Mouse (Mus musculus): ENCODE measurements around the gene Nudt4. TPM values are rescaled to one million over a fixed set of nuclear protein-coding genes. Genes with fewer than 3 reads are reported as not detected.

Nudt4 gene
- polyA plus RNA-seq (2014; fragmentation: Nextera tagmentation; extraction: Ambion mirVana) = 97.8 and 143 TPM in 2 replicates

GRCm38 (mm10) chr10:95563851-95564845 lies at the start of gene Nudt4:
Gene Nudt4 (minus strand): TSS chr10:95564146.
- Histone ChIP-seq H3K4me3 (ENCODE audit: low read length) (peak within 1 kb of the TSS; percentile 92), H3K27me3 (ENCODE audit: control insufficient read depth, insufficient read depth, low read length) (no peaks in the 10 kb centered on the region), H3K36me3 (ENCODE audit: control insufficient read depth, insufficient read depth, low read length) (peaks cover 2% of the 10 kb centered on the region; the same call in 1 of the 2 replicates), H3K4me1 (ENCODE audit: control insufficient read depth, insufficient read depth, low read length) (peaks cover 24% of the 10 kb centered on the region), H3K9me3 (ENCODE audit: control insufficient read depth, low read length) (no peaks in the 10 kb centered on the region), H3K27ac (ENCODE audit: low read depth, low read length) (peak within 1 kb of the TSS; percentile 90), H3K9ac (ENCODE audit: low read depth, low read length) (peak within 1 kb of the TSS; percentile 96), H3K4me2 (replicated peaks; ENCODE audit: low read depth, low read length) (peak within 1 kb of the TSS; percentile 70)
- peak; percentile 91 for ATAC-seq (ENCODE audit: low FRiP score, low TSS enrichment)
- 2% methylated on average over 71 of the region's 97 CpGs for WGBS

- Histone ChIP-seq H3K4me3 (ENCODE audit: low read length) (no peak overlapping the region), H3K27me3 (ENCODE audit: control insufficient read depth, insufficient read depth, low read length) (no peaks in the 10 kb centered on the region), H3K36me3 (ENCODE audit: control insufficient read depth, insufficient read depth, low read length) (no peaks in the 10 kb centered on the region), H3K9ac (ENCODE audit: low read depth, low read length) (no peak overlapping the region), H3K4me2 (replicated peaks; ENCODE audit: low read depth, low read length) (no peak overlapping the region), H3K9me3 (ENCODE audit: control insufficient read depth, low read length) (no peaks in the 10 kb centered on the region), H3K27ac (ENCODE audit: low read depth, low read length) (no peak overlapping the region), H3K4me1 (ENCODE audit: control insufficient read depth, insufficient read depth, low read length) (peaks cover 15% of the 10 kb centered on the region; the same call in 1 of the 2 replicates)
- 26% methylated on average over 10 of the region's 10 CpGs for WGBS
- peak; percentile 37; the same call in 1 of the 2 replicates for ATAC-seq (ENCODE audit: low FRiP score, low TSS enrichment)
Observed at GRCm38 (mm10) chr10:95611331-95611721, 47.4 kb upstream of the Nudt4 start.

GRCm38 (mm10) chr10:95610666-95611330 lies 46.9 kb upstream of the Nudt4 start:
- Histone ChIP-seq H3K27me3 (ENCODE audit: control insufficient read depth, insufficient read depth, low read length) (no peaks in the 10 kb centered on the region), H3K4me1 (ENCODE audit: control insufficient read depth, insufficient read depth, low read length) (peaks cover 15% of the 10 kb centered on the region; the same call in 1 of the 2 replicates), H3K36me3 (ENCODE audit: control insufficient read depth, insufficient read depth, low read length) (no peaks in the 10 kb centered on the region), H3K9me3 (ENCODE audit: control insufficient read depth, low read length) (no peaks in the 10 kb centered on the region), H3K4me2 (replicated peaks; ENCODE audit: low read depth, low read length) (no peak overlapping the region), H3K27ac (ENCODE audit: low read depth, low read length) (no peak overlapping the region), H3K9ac (ENCODE audit: low read depth, low read length) (no peak overlapping the region), H3K4me3 (ENCODE audit: low read length) (no peak overlapping the region)
- 33% methylated on average over 13 of the region's 16 CpGs for WGBS
- 0 out of 2 replicates have a peak, but pooled peaks have one; percentile 16 for ATAC-seq (ENCODE audit: low FRiP score, low TSS enrichment)

DNA sequence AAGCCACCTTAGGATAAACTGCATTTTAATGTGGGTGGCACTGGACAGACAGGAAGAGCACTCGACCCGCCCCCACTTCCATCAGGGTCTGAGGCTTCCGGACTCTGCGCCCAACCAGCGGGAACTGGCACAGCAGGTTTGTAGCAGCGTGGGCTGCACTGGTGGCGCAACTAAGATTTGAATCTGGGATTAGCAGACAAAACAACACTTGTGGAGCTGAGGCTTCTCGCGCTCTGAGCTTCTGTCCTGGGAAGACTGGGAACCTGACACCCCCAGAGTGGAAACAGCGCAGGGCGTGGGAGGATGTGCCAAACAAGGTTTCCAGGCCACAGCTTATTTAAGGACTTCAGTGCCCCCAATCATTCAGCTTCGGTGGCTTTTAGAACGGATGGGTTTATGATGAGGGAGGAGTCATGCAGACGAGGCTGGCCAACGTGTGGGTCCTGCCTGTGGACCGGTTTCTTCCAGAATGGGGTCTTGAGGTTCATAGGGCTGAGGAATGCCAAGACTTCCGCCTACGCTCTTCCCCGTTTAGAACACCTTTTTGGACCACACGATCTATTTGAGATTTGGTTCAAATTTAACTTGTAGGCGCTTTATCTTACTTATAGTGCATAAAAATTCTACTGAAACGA lies 41.1 kb upstream of the Nudt4 start:
- peak; percentile 87 for ATAC-seq (ENCODE audit: low FRiP score, low TSS enrichment)
- H3K36me3 ChIP-seq (ENCODE audit: control insufficient read depth, insufficient read depth, low read length) = no peaks in the 10 kb centered on the region
- H3K4me3 ChIP-seq (ENCODE audit: low read length) = no peak overlapping the region
- no peaks in the 10 kb centered on the region for H3K9me3 ChIP-seq (ENCODE audit: control insufficient read depth, low read length)
- 0 out of 2 replicates have a peak, but pooled peaks cover 3% of the 10 kb centered on the region for H3K4me1 ChIP-seq (ENCODE audit: control insufficient read depth, insufficient read depth, low read length)
- no peak overlapping the region for H3K9ac ChIP-seq (ENCODE audit: low read depth, low read length)
- H3K27ac ChIP-seq (ENCODE audit: low read depth, low read length) = no peak overlapping the region; the same call in 1 of the 2 replicates
- H3K27me3 ChIP-seq (ENCODE audit: control insufficient read depth, insufficient read depth, low read length) = no peaks in the 10 kb centered on the region
- peak overlapping the region; percentile 35 for H3K4me2 ChIP-seq (replicated peaks; ENCODE audit: low read depth, low read length)
- WGBS = 18% methylated on average over 22 of the region's 22 CpGs

DNA sequence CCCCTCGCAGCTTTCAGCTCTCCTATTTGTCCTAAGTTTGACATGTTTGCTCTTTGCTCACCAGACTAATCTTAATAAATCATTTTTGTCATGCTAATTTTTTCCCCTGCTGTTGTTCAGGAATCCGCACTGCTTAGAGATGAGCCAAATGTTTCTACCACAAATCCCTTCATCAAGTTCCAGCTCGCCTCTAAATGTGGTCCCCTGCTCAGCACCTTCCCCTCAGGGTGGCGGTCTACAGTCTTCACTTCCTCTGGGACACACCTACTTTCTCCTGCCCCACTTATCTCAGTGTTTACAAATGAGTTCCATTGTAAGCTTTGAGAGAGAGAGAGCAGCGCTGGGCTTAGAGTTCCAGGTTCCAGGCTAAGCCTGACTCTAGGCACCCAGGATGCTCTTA lies 36.6 kb upstream of the Nudt4 start:
- WGBS = 67% methylated on average over 5 of the region's 5 CpGs
- Histone ChIP-seq H3K9me3 (ENCODE audit: control insufficient read depth, low read length) (no peaks in the 10 kb centered on the region), H3K27ac (ENCODE audit: low read depth, low read length) (no peak overlapping the region), H3K4me1 (ENCODE audit: control insufficient read depth, insufficient read depth, low read length) (0 out of 2 replicates have a peak, but pooled peaks cover 3% of the 10 kb centered on the region), H3K27me3 (ENCODE audit: control insufficient read depth, insufficient read depth, low read length) (no peaks in the 10 kb centered on the region), H3K4me2 (replicated peaks; ENCODE audit: low read depth, low read length) (no peak overlapping the region), H3K36me3 (ENCODE audit: control insufficient read depth, insufficient read depth, low read length) (no peaks in the 10 kb centered on the region), H3K4me3 (ENCODE audit: low read length) (no peak overlapping the region), H3K9ac (ENCODE audit: low read depth, low read length) (no peak overlapping the region)
- ATAC-seq (ENCODE audit: low FRiP score, low TSS enrichment) = no peak

- WGBS = 84% methylated on average over 7 of the region's 7 CpGs
- ATAC-seq (ENCODE audit: low FRiP score, low TSS enrichment) = no peak
Observed at GRCm38 (mm10) chr10:95599740-95600139, 35.8 kb upstream of the Nudt4 start.

GRCm38 (mm10) chr10:95598056-95598587 lies 34.2 kb upstream of the Nudt4 start:
- no peak overlapping the region for H3K27ac ChIP-seq (ENCODE audit: low read depth, low read length)
- H3K4me1 ChIP-seq (ENCODE audit: control insufficient read depth, insufficient read depth, low read length) = no peaks in the 10 kb centered on the region
- no peaks in the 10 kb centered on the region for H3K36me3 ChIP-seq (ENCODE audit: control insufficient read depth, insufficient read depth, low read length)
- 86% methylated on average over 15 of the region's 15 CpGs for WGBS
- no peak overlapping the region for H3K9ac ChIP-seq (ENCODE audit: low read depth, low read length)
- no peaks in the 10 kb centered on the region for H3K9me3 ChIP-seq (ENCODE audit: control insufficient read depth, low read length)
- H3K4me2 ChIP-seq (replicated peaks; ENCODE audit: low read depth, low read length) = no peak overlapping the region
- no peaks in the 10 kb centered on the region for H3K27me3 ChIP-seq (ENCODE audit: control insufficient read depth, insufficient read depth, low read length)
- ATAC-seq (ENCODE audit: low FRiP score, low TSS enrichment) = no peak
- no peak overlapping the region for H3K4me3 ChIP-seq (ENCODE audit: low read length)

More at GRCm38 (mm10) chr10:95599740-95600139, 35.8 kb upstream of the Nudt4 start:
- H3K4me2 ChIP-seq (replicated peaks; ENCODE audit: low read depth, low read length) = no peak overlapping the region
- H3K27me3 ChIP-seq (ENCODE audit: control insufficient read depth, insufficient read depth, low read length) = no peaks in the 10 kb centered on the region
- H3K27ac ChIP-seq (ENCODE audit: low read depth, low read length) = no peak overlapping the region
- H3K4me1 ChIP-seq (ENCODE audit: control insufficient read depth, insufficient read depth, low read length) = 0 out of 2 replicates have a peak, but pooled peaks cover under 1% of the 10 kb centered on the region
- H3K4me3 ChIP-seq (ENCODE audit: low read length) = no peak overlapping the region
- no peaks in the 10 kb centered on the region for H3K36me3 ChIP-seq (ENCODE audit: control insufficient read depth, insufficient read depth, low read length)
- H3K9ac ChIP-seq (ENCODE audit: low read depth, low read length) = no peak overlapping the region
- H3K9me3 ChIP-seq (ENCODE audit: control insufficient read depth, low read length) = no peaks in the 10 kb centered on the region

DNA sequence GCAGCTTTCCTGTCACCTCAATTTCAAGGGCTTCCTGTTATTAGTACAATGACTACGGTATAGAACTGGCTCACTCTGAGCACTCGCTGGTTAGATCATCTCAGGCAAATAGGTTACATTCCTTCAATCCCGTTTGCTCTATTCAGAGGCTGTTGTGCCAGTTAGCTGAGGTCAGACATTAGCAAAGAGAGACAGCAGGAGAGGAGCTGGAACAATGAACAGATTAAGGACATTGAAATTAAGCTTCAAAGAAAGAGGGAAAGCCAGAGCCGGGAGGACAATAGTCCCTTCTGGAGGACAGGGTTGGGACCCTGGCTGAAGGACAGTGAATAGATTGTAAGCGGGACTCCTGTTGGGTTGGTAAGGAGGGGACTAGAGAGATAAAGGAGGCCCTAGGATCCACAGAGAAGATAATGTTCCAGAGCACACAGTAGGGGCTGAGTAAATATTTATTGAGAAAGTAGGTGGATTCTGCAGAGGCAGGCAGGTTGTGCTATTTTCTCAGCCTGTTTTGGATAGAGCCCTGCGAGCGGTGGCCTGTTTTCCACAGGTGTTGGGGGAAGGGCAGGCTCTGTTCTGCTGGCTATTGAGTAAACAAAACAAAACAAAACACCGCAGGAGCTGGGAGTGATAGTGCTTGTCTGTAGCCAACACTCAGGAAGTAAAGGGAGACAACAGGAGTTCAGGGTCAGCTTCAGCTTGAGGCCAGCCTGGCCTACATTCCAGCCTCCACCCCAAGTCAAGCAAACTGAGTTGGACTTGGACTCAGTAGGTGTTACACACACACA lies 32.1 kb upstream of the Nudt4 start:
- no peaks in the 10 kb centered on the region for H3K27me3 ChIP-seq (ENCODE audit: control insufficient read depth, insufficient read depth, low read length)

More for the DNA sequence above, 32.1 kb upstream of the Nudt4 start:
- Histone ChIP-seq H3K4me2 (replicated peaks; ENCODE audit: low read depth, low read length) (no peak overlapping the region), H3K9ac (ENCODE audit: low read depth, low read length) (no peak overlapping the region), H3K27ac (ENCODE audit: low read depth, low read length) (no peak overlapping the region), H3K36me3 (ENCODE audit: control insufficient read depth, insufficient read depth, low read length) (no peaks in the 10 kb centered on the region), H3K4me3 (ENCODE audit: low read length) (no peak overlapping the region), H3K9me3 (ENCODE audit: control insufficient read depth, low read length) (no peaks in the 10 kb centered on the region), H3K4me1 (ENCODE audit: control insufficient read depth, insufficient read depth, low read length) (no peaks in the 10 kb centered on the region)
- WGBS = 48% methylated on average over 8 of the region's 8 CpGs
- no peak for ATAC-seq (ENCODE audit: low FRiP score, low TSS enrichment)
